Mouse (Mus musculus) heart, adult 8-10 months (tissue): ENCODE data around the gene Gm3739. TPM values are rescaled to one million over a fixed set of nuclear protein-coding genes. Genes with fewer than 3 reads are reported as not detected.
A peak's percentile ranks its signal among the peaks of the same experiment; 100 is the strongest.
"Not testable (repeated sequence)": the region's sequence is repeated elsewhere in the genome, so short reads cannot be mapped to it uniquely, and the experiment has no call there.

Experiments used
- DNase-seq: peaks from one replicate; pipeline ENCODE4 v3.0.0; 2022; ENCODE audit warnings: low spot score
- total RNA-seq, 4 experiments: library from RNA; stranded (reverse); gene quantifications; 2 replicates each; pipeline ENCODE4 v1.2.4; 2022

Gm3739 gene
- not detected for total RNA-seq

GRCm38 (mm10) chr14:7314661-7315060 lies at the start of gene Gm3739:
Gene Gm3739, minus strand, starts transcription at chr14:7315049.
- DNase-seq: peak; percentile 28

GRCm38 (mm10) chr14:7332295-7332694 lies 17.4 kb upstream of the Gm3739 start, which contains the start of gene Gm5797:
Gene Gm5797, minus strand, starts transcription at chr14:7332395.
- not testable (repeated sequence) for DNase-seq

- not testable (repeated sequence) for DNase-seq
Measured at GRCm38 (mm10) chr14:7315093-7315492, 244 bp upstream of the Gm3739 start.

- DNase-seq: not testable (repeated sequence)
Measured at GRCm38 (mm10) chr14:7264614-7265013, 50.2 kb downstream of the Gm3739 start, which contains the start of gene Gm3727. Gene Gm3727, minus strand, starts transcription at chr14:7264714.

Other genes with a start within 250 kb of the Gm3739 start
- under 1 TPM in 1 of 4 experiments, not detected in 3; 0.47 TPM for gene Gm3696, start 214.4 kb downstream of the Gm3739 start, total RNA-seq
- not detected for gene Gm6676, start 189.6 kb downstream of the Gm3739 start, total RNA-seq
- gene Gm3512, start 140.5 kb downstream of the Gm3739 start, total RNA-seq: under 1 TPM in 2 of 4 experiments, not detected in 2; 0.24 to 0.28 TPM
- gene Gm16434, start 120.5 kb downstream of the Gm3739 start, total RNA-seq: not detected
- not detected for gene Gm3727, start 50.3 kb downstream of the Gm3739 start, total RNA-seq
- gene Gm5797, start 17.3 kb upstream of the Gm3739 start, total RNA-seq: not detected
- not detected for gene Gm8374, start 50.1 kb upstream of the Gm3739 start, total RNA-seq
- gene Gm3755, start 135.9 kb upstream of the Gm3739 start, total RNA-seq: not detected
- gene Gm3752, start 168.7 kb upstream of the Gm3739 start, total RNA-seq: not detected